Mouse (Mus musculus): Measurements from ENCODE around the gene Il23a. TPM values are rescaled to one million over a fixed set of nuclear protein-coding genes. Genes with fewer than 3 reads are reported as not detected.
A peak's percentile ranks its signal among the peaks of the same experiment; 100 is the strongest.

Gene Il23a
- polyA plus RNA-seq, 2 experiments: 0.08 TPM; not detected in 1

DNA sequence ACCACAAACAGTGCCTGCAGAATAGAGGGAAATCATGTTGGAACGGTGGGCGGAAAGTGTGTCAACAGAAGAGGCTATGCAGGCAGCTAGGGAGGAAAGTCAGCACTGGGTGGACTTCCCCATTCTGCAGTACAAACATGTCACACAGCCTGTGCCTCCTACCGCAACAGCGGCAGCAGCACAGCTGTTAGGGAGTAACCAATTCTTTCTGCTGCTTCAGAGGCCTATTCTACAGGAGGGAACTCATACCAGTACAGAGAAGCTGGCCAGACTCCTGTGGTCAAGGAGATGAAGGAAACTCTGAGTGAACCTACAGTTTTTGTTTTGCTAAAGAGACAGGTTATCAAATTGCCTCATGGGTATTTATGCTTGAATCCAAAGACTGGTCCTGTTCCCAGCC is 39.6 kb downstream of the Il23a start:
- ATAC-seq (ENCODE audit: insufficient read depth) (peak; percentile 26; the same call in 1 of the 2 replicates), DNase-seq (ENCODE audit: low read depth in 3 of 3, low spot score in 3 of 3) (peak in 1 of 3 experiments; percentile 22)
- no peaks in the 10 kb centered on the region for H3K27me3 ChIP-seq (ENCODE audit: control insufficient read depth, insufficient read depth, low read length)
- H3K4me1 ChIP-seq (replicated peaks; ENCODE audit: control insufficient read depth in 2 of 2, insufficient read depth in 2 of 2, low read length in 1 of 2): peaks cover 0 to 11% of the 10 kb centered on the region in 2 experiments; a peak in 1 of 4 replicates
- H3K4me3 ChIP-seq (ENCODE audit: insufficient read depth in 1 of 2, low read depth in 2 of 2, low read length in 2 of 2): no peak overlapping the region
- TF ChIP-seq CTCF (IDR thresholded peaks at IDR 0.05; ENCODE audit: low read depth): no peak
- TF ChIP-seq EP300 (IDR thresholded peaks at IDR 0.05; ENCODE audit: low read depth): no peak
- 24% methylated on average over 4 of the region's 4 CpGs for WGBS (ENCODE audit: insufficient replicate concordance)
- no peak overlapping the region for H3K4me2 ChIP-seq (ENCODE audit: low read depth)
- no peak overlapping the region for H3K27ac ChIP-seq
- H3K9ac ChIP-seq (replicated peaks): no peak overlapping the region
- H3K9me3 ChIP-seq (ENCODE audit: control insufficient read depth, low read length): no peaks in the 10 kb centered on the region
- no peaks in the 10 kb centered on the region for H3K36me3 ChIP-seq (replicated peaks; ENCODE audit: control insufficient read depth, insufficient read depth, low read depth)

DNA sequence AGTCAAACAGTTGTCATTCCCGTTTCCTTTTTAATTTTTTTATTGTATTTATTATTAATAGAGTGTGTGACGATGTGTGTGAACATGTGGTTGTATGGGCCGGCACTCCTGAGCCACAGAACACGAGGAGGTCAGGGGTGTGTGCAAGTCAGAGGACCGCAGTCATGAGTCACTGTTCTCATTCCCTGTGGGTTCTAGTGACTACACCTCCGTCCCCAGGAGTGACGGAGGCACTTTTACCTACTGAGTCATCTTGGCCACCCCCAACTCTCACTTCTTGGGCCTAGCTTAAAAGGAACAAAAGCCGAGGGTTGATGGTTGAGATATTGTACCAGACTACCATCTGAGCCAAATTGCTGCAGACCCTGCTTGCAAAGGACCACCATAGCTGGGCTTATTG is 42.2 kb downstream of the Il23a start:
- ATAC-seq (ENCODE audit: insufficient read depth) (no peak), DNase-seq (ENCODE audit: low read depth in 3 of 3, low spot score in 3 of 3) (no peak)
- 72% methylated on average over 8 of the region's 8 CpGs for WGBS (ENCODE audit: insufficient replicate concordance)
- Histone ChIP-seq H3K4me2 (ENCODE audit: low read depth) (no peak overlapping the region), H3K4me1 (replicated peaks; ENCODE audit: control insufficient read depth in 2 of 2, insufficient read depth in 2 of 2, low read length in 1 of 2) (peaks cover 0 to 14% of the 10 kb centered on the region in 2 experiments; a peak in 1 of 4 replicates), H3K9ac (replicated peaks) (no peak overlapping the region), H3K27ac (no peak overlapping the region), H3K27me3 (ENCODE audit: control insufficient read depth, insufficient read depth, low read length) (no peaks in the 10 kb centered on the region), H3K4me3 (ENCODE audit: insufficient read depth in 1 of 2, low read depth in 2 of 2, low read length in 2 of 2) (no peak overlapping the region), H3K9me3 (ENCODE audit: control insufficient read depth, low read length) (no peaks in the 10 kb centered on the region), H3K36me3 (replicated peaks; ENCODE audit: control insufficient read depth, insufficient read depth, low read depth) (peaks cover 15% of the 10 kb centered on the region)
- TF ChIP-seq EP300 (IDR thresholded peaks at IDR 0.05; ENCODE audit: low read depth) (no peak), CTCF (IDR thresholded peaks at IDR 0.05; ENCODE audit: low read depth) (no peak)

DNA sequence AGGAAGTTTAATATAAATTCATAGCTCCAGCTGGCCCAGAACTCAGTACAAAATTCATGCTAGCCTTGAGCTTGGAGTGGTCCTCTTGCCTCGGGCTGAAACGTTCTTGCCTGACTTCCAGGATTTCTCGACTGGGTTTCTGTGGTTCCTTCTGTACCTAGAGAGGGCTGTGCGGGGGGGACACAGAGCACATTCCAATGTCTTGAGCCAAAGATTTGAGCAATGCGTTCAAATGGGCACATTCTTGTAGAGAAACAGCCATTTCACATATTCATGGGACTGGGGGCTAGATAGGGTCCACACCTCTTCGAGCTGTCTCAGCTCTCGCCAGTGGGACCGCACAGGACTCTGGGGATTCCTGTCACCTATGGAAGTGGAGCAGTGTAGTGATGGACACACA is 42.6 kb downstream of the Il23a start:
- TF ChIP-seq CTCF (IDR thresholded peaks at IDR 0.05; ENCODE audit: low read depth) (no peak), EP300 (IDR thresholded peaks at IDR 0.05; ENCODE audit: low read depth) (no peak)
- DNase-seq (ENCODE audit: low read depth in 3 of 3, low spot score in 3 of 3) (no peak), ATAC-seq (ENCODE audit: insufficient read depth) (no peak)
- Histone ChIP-seq H3K4me3 (ENCODE audit: insufficient read depth in 1 of 2, low read depth in 2 of 2, low read length in 2 of 2) (no peak overlapping the region), H3K4me1 (replicated peaks; ENCODE audit: control insufficient read depth in 2 of 2, insufficient read depth in 2 of 2, low read length in 1 of 2) (peaks cover 0 to 14% of the 10 kb centered on the region in 2 experiments; a peak in 1 of 4 replicates), H3K4me2 (ENCODE audit: low read depth) (no peak overlapping the region), H3K36me3 (replicated peaks; ENCODE audit: control insufficient read depth, insufficient read depth, low read depth) (peaks cover 19% of the 10 kb centered on the region), H3K27me3 (ENCODE audit: control insufficient read depth, insufficient read depth, low read length) (no peaks in the 10 kb centered on the region), H3K9me3 (ENCODE audit: control insufficient read depth, low read length) (no peaks in the 10 kb centered on the region), H3K9ac (replicated peaks) (no peak overlapping the region), H3K27ac (no peak overlapping the region)
- 75% methylated on average over 8 of the region's 8 CpGs for WGBS (ENCODE audit: insufficient replicate concordance)

DNA sequence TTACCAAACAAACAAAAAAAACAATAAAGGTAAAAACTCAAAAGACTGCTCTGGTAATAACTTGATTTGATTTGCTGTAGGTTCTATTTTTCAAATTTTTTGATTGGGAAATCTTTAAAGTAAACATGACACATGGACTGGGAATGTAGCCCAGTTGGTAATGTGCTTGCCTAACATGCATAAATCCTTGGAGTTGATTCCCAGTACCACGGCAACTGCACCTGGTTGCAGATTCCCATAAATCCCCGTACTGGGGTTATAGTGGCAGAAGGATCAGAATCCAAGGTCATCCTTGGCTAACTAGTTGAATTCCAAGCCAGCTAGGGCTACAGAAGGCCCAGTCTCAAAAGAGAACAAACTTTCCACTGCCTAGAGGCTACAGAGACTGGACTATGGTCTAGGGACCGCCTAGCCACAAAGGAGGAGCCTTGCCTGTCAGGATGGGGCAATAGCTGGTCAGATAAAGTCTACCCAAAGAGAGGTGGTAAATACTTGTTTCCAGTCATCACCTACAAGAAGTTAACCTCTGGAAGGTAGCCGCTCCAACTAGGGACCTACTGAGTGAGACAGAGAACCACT is 44.8 kb downstream of the Il23a start, which contains the start of gene Apon:
Gene Apon, plus strand, starts transcription at position 420 of the 579 bp plus-strand sequence.
- no peak for ATAC-seq (ENCODE audit: insufficient read depth)
- no peak within 1 kb of the TSS for H3K4me3 ChIP-seq (ENCODE audit: insufficient read depth in 1 of 2, low read depth in 2 of 2, low read length in 2 of 2)
- WGBS (ENCODE audit: insufficient replicate concordance): 71% methylated on average over 4 of the region's 4 CpGs
- no peak within 1 kb of the TSS for H3K9ac ChIP-seq (replicated peaks)
- no peak for DNase-seq (ENCODE audit: low read depth in 3 of 3, low spot score in 3 of 3)
- no peaks in the 10 kb centered on the region for H3K9me3 ChIP-seq (ENCODE audit: control insufficient read depth, low read length)
- H3K4me1 ChIP-seq (replicated peaks; ENCODE audit: control insufficient read depth in 2 of 2, insufficient read depth in 2 of 2, low read length in 1 of 2): peaks cover 0 to 6% of the 10 kb centered on the region in 2 experiments; a peak in 1 of 4 replicates
- H3K4me2 ChIP-seq (ENCODE audit: low read depth): no peak within 1 kb of the TSS
- no peak within 1 kb of the TSS for H3K27ac ChIP-seq
- peaks cover 36% of the 10 kb centered on the region for H3K36me3 ChIP-seq (replicated peaks; ENCODE audit: control insufficient read depth, insufficient read depth, low read depth)
- no peak for TF ChIP-seq CTCF (IDR thresholded peaks at IDR 0.05; ENCODE audit: low read depth)
- no peak for TF ChIP-seq EP300 (IDR thresholded peaks at IDR 0.05; ENCODE audit: low read depth)
- H3K27me3 ChIP-seq (ENCODE audit: control insufficient read depth, insufficient read depth, low read length): no peaks in the 10 kb centered on the region

DNA sequence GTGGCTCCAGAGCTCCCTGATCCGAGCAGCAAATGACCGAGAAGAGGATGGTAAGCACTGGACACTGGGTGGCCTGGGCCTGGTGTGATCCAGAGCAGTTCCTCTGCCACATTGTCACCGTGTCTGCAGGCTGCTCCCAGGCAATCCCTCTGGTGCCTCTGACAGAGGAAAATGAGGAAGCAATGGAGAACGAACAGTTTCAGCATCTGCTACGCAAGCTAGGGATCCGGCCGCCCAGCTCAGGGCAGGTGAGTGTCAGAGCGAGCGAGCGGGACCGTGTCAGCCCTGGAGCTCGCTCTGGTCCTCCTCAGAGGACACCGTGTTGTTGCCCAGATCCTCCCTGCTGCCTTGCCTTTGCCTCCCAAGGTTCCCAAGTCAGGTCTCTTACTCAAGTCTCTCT is 48.0 kb downstream of the Il23a start:
- no peaks in the 10 kb centered on the region for H3K9me3 ChIP-seq (ENCODE audit: control insufficient read depth, low read length)
- no peak overlapping the region for H3K4me2 ChIP-seq (ENCODE audit: low read depth)
- H3K4me3 ChIP-seq (ENCODE audit: insufficient read depth in 1 of 2, low read depth in 2 of 2, low read length in 2 of 2): no peak overlapping the region
- peaks cover 0 to 6% of the 10 kb centered on the region in 2 experiments; a peak in 1 of 4 replicates for H3K4me1 ChIP-seq (replicated peaks; ENCODE audit: control insufficient read depth in 2 of 2, insufficient read depth in 2 of 2, low read length in 1 of 2)
- H3K27ac ChIP-seq: no peak overlapping the region
- WGBS (ENCODE audit: insufficient replicate concordance): 89% methylated on average over 13 of the region's 13 CpGs
- ATAC-seq (ENCODE audit: insufficient read depth): no peak
- TF ChIP-seq CTCF (IDR thresholded peaks at IDR 0.05; ENCODE audit: low read depth): no peak
- TF ChIP-seq EP300 (IDR thresholded peaks at IDR 0.05; ENCODE audit: low read depth): no peak
- peaks cover 66% of the 10 kb centered on the region for H3K36me3 ChIP-seq (replicated peaks; ENCODE audit: control insufficient read depth, insufficient read depth, low read depth)
- no peaks in the 10 kb centered on the region for H3K27me3 ChIP-seq (ENCODE audit: control insufficient read depth, insufficient read depth, low read length)
- no peak overlapping the region for H3K9ac ChIP-seq (replicated peaks)
- no peak for DNase-seq (ENCODE audit: low read depth in 3 of 3, low spot score in 3 of 3)

All from liver, embryonic 14.5 days (tissue).